Mouse (Mus musculus) spleen, adult 12 weeks (tissue): ENCODE data around the gene Dedd2.
A peak's percentile ranks its signal among the peaks of the same experiment; 100 is the strongest.

Experiments used
- DNase-seq: peaks from one replicate; pipeline ENCODE4 v3.0.0; 2022; ENCODE audit warnings: low spot score

Gene Dedd2

DNA sequence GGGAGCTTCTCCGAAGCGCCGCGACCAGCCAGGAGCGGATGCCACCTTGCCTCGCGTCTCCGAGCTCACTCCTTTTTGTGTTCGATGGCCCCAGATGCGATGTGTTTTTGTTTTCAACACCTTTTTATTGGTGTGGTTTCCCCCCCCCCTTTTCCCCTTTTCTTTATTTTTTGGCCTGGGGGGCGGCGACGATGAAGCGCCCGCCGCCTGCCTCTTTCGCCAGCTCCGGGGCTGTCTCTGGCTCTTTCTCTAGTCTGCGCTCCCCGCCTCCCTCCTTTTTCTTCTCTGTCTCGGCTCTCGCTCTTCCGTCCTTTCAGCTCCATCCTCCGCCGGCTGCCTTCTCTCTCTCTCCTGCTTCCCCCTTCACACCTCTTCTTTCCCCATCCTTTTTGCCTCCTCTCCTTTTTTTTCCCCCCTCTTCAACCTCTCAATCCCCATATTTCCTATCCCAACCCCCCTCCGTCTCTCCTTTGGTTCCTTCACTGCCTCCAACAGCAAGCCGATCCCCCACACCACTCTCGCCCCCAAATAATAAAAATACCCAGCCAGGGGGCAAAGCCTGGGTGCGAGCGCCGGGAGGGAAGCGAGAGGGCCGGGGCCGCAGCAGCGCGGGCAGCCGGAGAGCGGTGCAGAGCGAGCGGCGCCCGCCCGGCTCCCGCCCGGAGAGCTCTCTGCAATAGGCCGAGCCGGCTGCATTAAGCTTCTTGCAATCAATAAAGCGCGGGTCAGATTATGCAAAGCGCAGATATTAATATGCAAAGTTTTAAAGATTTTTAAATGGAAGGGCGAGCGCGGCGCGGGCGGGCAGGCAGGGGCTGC lies 41.4 kb downstream of the Dedd2 start:
- no peak for DNase-seq

DNA sequence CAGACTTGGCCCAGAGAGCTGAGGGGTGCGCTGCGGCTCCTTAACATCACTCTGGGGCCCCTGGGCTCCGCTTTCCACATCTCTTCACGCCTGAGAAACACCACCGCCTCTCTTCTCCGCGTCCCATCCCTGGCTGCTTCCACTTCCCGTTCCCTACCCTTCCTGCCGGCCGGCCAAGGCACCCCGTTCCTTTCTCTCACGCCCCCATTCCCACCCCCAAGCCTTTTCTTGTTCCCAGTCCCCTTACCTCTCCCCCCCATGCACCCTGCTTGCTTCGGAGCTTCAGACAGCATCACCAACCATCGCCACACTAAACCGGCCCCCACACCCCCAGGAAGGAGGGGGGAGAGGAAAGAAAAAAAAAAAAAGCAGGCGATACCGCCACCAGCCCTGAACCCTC lies 42.1 kb downstream of the Dedd2 start:
- no peak for DNase-seq

DNA sequence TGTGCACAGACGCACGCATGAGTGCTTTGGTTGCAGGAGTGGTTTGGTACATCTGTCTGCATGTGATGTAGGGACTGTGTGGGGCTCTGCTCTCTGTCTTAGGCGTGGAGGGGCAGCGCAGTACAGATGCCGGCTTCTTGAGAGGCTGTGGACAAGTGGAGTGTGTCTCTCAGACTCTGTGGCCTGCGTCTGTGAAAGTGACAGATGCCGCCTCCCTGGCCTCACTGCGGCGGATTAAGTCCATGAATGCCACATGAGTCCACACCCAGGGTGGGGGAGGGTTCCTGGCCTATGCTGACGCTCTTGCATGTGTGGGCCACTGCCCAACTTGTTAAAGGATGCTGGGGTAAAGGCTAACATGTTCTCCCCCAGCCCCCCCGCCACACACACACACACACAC lies 46.1 kb downstream of the Dedd2 start:
- no peak for DNase-seq

DNA sequence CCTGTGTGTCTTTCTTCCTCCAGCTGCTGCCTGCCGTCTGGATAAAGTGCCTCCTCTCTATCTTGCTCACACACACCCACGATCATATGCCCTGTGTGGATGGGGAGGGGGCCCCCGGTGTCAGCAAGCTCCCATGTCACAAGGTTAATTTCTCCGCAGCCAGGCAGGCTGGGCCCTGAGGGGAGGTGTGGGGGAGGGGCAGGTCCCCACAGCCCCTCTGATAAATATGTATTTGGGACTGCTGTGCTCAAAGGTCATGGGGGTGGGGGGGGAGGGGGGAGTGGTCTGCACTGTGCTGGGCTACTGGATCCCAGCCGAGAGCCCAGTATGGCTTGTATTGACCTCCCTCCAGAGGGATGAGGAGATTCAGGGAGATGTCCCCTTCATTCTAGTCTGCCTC lies 47.7 kb downstream of the Dedd2 start:
- DNase-seq = no peak

DNA sequence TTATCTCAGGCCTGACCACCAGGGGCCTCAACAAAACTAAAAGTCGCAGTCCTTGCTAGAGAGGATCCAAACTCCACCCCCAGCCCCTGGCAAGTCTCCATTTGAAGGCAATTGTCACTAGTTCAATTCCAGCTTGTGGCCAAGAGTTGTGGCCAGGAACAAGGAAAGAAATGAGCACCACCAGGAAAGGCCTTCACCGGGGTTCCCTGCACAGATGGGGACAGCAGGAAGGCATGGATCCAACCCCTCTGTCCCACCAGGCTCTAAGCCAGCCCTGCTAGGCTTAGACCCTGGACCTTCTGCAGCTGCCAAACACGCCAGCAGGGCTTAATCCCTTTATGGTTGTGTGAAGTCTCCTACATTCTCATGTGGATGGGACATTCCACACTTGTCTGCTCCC lies 49.8 kb downstream of the Dedd2 start:
- DNase-seq = no peak

DNA sequence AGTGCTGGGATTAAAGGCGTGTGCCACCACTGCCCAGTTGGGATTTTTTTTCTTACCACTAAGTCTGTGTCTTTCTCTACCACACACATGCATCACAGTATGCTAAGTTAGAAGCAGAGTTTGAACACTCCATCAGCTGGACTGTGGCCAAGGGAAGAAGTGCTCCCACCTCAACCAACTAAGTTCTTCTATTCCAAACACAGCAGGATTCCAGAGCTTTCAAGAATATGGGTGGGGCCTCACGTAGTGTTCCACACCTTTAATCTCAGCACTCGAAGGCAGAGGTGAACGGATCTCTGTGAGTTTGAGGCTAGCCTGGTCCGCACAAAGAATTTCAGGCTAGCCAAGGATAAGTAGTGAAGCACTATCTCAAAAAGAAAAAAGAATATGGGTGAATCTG lies 54.3 kb downstream of the Dedd2 start:
- no peak for DNase-seq

DNA sequence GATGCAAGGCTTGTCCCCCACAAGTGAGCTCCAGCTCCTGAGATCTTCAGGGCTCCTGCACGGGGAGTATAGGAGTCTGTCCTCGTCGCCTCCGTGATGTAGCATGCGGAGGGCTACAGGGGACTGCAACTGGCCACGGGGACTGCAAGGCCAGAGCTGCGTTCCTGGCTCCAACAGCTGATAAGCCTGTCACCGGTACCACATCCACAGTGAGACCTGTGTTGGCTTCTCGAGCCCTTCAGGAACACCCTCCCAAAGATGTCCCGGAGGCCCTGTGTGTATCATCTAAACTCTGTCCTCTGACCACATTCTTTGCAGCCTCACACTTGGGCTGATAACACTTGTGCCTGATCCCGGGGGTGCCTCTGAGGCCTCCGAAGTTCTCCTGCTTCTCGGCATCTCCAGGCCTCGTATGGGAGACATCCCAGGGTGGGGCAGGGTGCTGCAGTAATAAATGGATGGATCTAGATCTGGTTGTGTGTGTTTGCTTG lies 64.2 kb downstream of the Dedd2 start:
- no peak for DNase-seq

DNA sequence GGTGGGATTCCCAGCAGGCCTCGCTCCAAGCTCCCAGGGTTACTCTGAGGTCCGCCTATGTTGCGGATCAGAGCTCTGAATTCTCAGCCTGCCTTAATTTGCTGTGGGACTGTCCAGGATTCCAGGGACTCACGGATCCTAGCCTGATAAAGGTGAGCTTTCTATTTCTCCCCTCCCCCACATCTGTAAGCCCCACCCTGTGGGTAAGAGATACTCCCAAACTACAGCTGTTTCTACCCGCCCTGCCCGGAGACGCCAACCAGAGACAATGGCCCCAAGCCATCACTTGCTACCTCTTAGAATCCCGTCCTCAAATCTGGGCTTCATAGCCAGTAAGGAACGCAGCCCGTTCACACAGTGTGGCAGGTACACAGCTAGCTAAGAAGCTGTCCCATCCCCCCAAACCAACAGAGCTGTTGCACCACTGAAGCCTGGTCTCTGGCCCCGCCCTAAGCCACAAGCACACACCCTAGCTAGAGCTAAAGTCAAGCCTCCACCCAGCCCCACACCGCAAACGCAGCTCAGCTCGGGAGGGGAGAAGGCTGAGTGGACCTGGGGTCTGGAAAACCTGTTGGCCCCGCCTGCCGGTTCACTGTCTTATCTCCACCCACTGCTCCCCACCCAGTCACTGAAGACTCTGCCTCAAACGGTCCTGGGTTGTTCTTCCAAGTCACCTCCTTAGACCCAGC lies 64.8 kb downstream of the Dedd2 start:
- peak; percentile 68 for DNase-seq

DNA sequence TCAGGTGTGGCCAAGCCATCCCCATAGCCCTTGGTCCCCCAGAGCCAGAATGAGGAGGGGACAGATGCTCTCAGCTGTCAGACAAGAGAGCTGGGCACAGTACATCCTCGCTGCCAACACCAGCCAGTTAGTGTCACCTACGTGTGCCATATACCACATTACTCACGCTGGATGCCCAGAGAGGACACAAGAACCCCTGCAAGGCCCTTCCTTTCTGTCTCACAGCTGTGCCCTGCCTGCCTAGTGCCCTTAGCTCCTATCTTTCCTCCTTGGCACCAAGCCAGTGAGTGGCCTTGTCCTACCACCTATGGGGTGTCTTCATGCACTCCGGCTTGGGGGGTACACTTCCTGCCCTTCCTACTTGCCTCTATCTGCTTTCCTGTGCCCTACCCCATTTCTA lies 65.8 kb downstream of the Dedd2 start:
- DNase-seq = peak; percentile 27

DNA sequence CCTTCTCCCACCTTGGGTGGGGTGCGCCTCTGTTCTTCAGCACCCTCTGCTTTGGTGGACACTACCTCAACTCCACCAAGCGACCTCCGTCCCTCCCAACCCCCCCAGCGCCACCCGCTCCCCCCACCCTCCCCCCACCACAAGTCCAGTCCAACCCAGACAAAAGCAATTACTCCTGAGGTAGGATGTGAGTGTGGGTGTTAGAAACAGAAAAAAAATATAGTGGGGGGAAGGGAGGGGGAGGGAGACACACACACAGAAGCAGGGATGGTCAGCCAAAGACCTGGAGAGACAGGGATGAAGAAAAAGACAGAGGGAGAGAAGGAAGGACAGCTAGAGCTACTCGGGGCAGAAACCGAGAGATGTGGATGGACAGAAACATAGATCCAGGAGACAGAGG lies 66.6 kb downstream of the Dedd2 start:
- DNase-seq = no peak

DNA sequence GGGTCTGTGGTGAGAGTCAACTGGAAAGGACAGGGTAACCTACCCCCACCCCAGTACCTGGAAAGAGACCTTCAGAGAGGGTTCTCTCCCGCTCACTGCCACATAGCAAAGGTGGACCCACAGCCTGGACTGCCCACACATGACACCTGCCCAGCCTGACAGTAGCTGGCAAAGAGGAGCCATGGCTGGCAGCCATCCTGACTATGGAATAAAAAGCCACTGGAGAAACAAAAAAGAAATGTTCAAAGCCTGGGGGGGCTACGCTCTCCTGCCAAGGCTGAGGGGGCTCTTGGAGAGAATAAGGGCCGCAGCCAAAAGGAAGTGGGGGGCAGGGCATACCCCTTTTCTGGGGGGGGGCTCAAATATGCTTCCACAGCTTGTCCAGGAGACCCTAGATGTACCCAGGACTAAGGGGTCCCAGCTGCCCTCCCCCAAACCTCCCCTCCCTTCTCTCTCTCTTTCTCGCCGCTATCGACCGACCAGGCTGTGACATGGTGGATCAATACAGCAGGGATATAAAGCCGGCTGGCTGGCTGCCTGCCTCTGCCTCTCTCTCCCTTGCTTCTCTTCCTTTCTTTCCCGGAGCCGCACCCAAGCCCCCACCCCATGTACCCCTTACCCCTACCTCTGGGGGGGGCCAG lies 68.4 kb downstream of the Dedd2 start:
- no peak for DNase-seq

DNA sequence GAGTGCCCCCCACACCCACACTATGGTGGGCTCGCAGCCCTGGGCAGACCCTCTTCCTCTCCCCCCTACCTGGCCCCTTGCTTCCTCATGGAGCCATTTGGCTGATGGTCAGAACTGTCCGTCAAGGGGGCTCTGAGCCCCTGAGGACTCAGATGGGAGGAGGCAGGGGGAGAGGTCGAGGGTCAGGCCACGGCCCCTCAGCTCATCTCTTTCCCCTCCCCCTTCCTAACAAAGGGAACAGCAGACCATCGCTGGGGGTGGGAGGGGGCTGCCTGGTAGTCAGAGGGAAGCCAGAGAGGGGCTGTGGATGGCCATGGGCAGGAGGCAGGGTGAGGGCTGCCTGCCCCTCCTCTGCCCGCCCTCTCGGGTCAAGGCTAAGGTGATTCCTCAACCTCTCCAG lies 69.4 kb downstream of the Dedd2 start:
- no peak for DNase-seq

DNA sequence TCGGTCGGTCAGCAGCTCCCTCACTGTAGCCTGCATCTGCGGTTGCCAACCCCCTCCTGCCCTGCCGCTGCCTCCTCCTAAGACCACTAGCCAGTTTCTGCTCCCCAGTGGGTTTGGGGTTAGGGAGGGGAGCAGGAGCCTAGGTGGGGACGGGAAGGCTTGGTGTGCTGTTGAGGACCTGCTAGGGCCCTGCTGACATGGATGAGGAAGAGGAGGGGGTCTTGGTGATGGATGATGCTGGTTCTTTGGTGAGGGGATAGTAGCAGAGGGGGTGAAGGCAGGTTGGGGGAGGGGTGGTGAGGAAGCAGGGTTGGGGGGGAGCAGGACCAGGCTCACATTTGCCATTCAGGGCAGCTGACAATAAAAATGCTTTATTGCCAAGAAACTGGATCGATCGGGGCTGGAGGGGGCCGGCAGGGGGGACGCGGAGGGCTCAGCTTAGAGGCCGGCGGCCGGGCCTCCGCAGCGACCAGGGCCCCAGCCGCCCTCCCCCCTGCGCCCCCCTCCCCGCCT lies 70.2 kb downstream of the Dedd2 start:
- DNase-seq = no peak
